Mouse (Mus musculus): ENCODE measurements around the gene Slc24a1.

Gene Slc24a1

GRCm38 (mm10) chr9:64937491-64937890, 13.9 kb downstream of the Slc24a1 start:
- DNase-seq (ENCODE audit: low spot score in 2 of 2): no peak

GRCm38 (mm10) chr9:64936508-64936907, 14.9 kb downstream of the Slc24a1 start:
- no peak for DNase-seq (ENCODE audit: low spot score in 2 of 2)

- DNase-seq (ENCODE audit: low spot score in 2 of 2): no peak
These were observed 17.2 kb downstream of the Slc24a1 start for GRCm38 (mm10) chr9:64934015-64934754.

- no peak for DNase-seq (ENCODE audit: low spot score in 2 of 2)
These were observed 19.4 kb downstream of the Slc24a1 start for GRCm38 (mm10) chr9:64931751-64932610.

GRCm38 (mm10) chr9:64930256-64930655, 21.2 kb downstream of the Slc24a1 start:
- DNase-seq (ENCODE audit: low spot score in 2 of 2): no peak

- DNase-seq (ENCODE audit: low spot score in 2 of 2): peak; percentile 64 to 71
These were observed 25.0 kb downstream of the Slc24a1 start for GRCm38 (mm10) chr9:64926201-64926991.

- no peak for DNase-seq (ENCODE audit: low spot score in 2 of 2)
These were observed 25.6 kb downstream of the Slc24a1 start for GRCm38 (mm10) chr9:64925771-64926170.

GRCm38 (mm10) chr9:64918560-64918959, 32.8 kb downstream of the Slc24a1 start:
- DNase-seq (ENCODE audit: low spot score in 2 of 2): no peak

GRCm38 (mm10) chr9:64914629-64915028, 36.8 kb downstream of the Slc24a1 start:
- no peak for DNase-seq (ENCODE audit: low spot score in 2 of 2)

- DNase-seq (ENCODE audit: low spot score in 2 of 2): no peak
These were observed 37.4 kb downstream of the Slc24a1 start for GRCm38 (mm10) chr9:64913973-64914372.

- DNase-seq (ENCODE audit: low spot score in 2 of 2): no peak
These were observed 38.0 kb downstream of the Slc24a1 start for GRCm38 (mm10) chr9:64913406-64913805.

- DNase-seq (ENCODE audit: low spot score in 2 of 2): no peak
These were observed 44.0 kb downstream of the Slc24a1 start for GRCm38 (mm10) chr9:64907441-64907840.

GRCm38 (mm10) chr9:64904917-64905640, 46.3 kb downstream of the Slc24a1 start:
- no peak for DNase-seq (ENCODE audit: low spot score in 2 of 2)

- DNase-seq (ENCODE audit: low spot score in 2 of 2): peak in 1 of 2 experiments; percentile 67
These were observed 48.0 kb downstream of the Slc24a1 start for GRCm38 (mm10) chr9:64903386-64903785.

GRCm38 (mm10) chr9:64902866-64903265, 48.5 kb downstream of the Slc24a1 start:
- no peak for DNase-seq (ENCODE audit: low spot score in 2 of 2)

- DNase-seq (ENCODE audit: low spot score in 2 of 2): no peak
These were observed 54.8 kb downstream of the Slc24a1 start for GRCm38 (mm10) chr9:64896605-64897004.

GRCm38 (mm10) chr9:64886008-64886407, 65.4 kb downstream of the Slc24a1 start:
- no peak for DNase-seq (ENCODE audit: low spot score in 2 of 2)

Data from frontal cortex, postnatal 14 days (tissue).